Mouse (Mus musculus): Measurements from ENCODE around the gene Sfi1. TPM values are rescaled to one million over a fixed set of nuclear protein-coding genes. Genes with fewer than 3 reads are reported as not detected.

Sfi1 gene
- total and polyA plus RNA-seq, 3 experiments: 49.8 to 180 (median 83.6) TPM

- Histone ChIP-seq H3K9me3 (replicated peaks; ENCODE audit: insufficient read depth, low read length) (no peaks in the 10 kb centered on the region), H3K27me3 (ENCODE audit: control insufficient read depth in 1 of 2, insufficient read depth in 2 of 2, low read length in 2 of 2) (no peaks in the 10 kb centered on the region), H3K4me1 (ENCODE audit: control insufficient read depth in 1 of 2, insufficient read depth in 2 of 2, low read length in 2 of 2) (no peaks in the 10 kb centered on the region), H3K27ac (ENCODE audit: control insufficient read depth, low read depth, low read length) (no peak overlapping the region), H3K36me3 (ENCODE audit: control insufficient read depth in 1 of 2, insufficient read depth in 2 of 2, low read length in 2 of 2) (no peaks in the 10 kb centered on the region), H3K79me2 (ENCODE audit: control insufficient read depth, insufficient read depth, low read length, poor library complexity) (no peaks in the 10 kb centered on the region), H3K4me3 (ENCODE audit: control insufficient read depth in 1 of 2, insufficient read depth in 1 of 2, low read depth in 2 of 2, low read length in 2 of 2) (no peak overlapping the region), H3K9ac (ENCODE audit: control insufficient read depth, low read depth, low read length, poor library complexity, severe bottlenecking) (no peak overlapping the region)
- DNase-seq (ENCODE audit: low read depth, low spot score): peak; percentile 28
- TF ChIP-seq TAL1 (IDR thresholded peaks at IDR 0.05; ENCODE audit: low read length): no peak
- no peak for TF ChIP-seq NELFE (IDR thresholded peaks at IDR 0.05; ENCODE audit: low read depth, low read length)
- TF ChIP-seq POLR2A (IDR thresholded peaks at IDR 0.05; ENCODE audit: control insufficient read depth in 1 of 2, insufficient read depth in 1 of 2, low read depth in 1 of 2, low read length in 2 of 2, poor library complexity in 1 of 2): no peak
- TF ChIP-seq CHD2 (IDR thresholded peaks at IDR 0.05; ENCODE audit: low read length): no peak
- no peak for TF ChIP-seq USF2 (IDR thresholded peaks at IDR 0.05; ENCODE audit: borderline replicate concordance in 1 of 2, insufficient read depth in 1 of 2, low read depth in 1 of 2, low read length in 2 of 2)
- TF ChIP-seq USF1 (IDR thresholded peaks at IDR 0.05; ENCODE audit: low read depth, low read length): no peak
- TF ChIP-seq UBTF (IDR thresholded peaks at IDR 0.05; ENCODE audit: borderline replicate concordance, insufficient read depth, low read depth, low read length): no peak
- TF ChIP-seq ETS1 (IDR thresholded peaks at IDR 0.05; ENCODE audit: low read depth, low read length): no peak
- no peak for TF ChIP-seq EP300 (IDR thresholded peaks at IDR 0.05; ENCODE audit: low read depth in 1 of 2, low read length in 2 of 2)
- TF ChIP-seq MYB (IDR thresholded peaks at IDR 0.05; ENCODE audit: low read depth, low read length): no peak
- TF ChIP-seq RCOR1 (IDR thresholded peaks at IDR 0.05; ENCODE audit: low read depth, low read length): no peak
- no peak for TF ChIP-seq POLR2AphosphoS2 (IDR thresholded peaks at IDR 0.05; ENCODE audit: low read length)
- TF ChIP-seq ZC3H11A (IDR thresholded peaks at IDR 0.05; ENCODE audit: low read depth, low read length): no peak
- no peak for TF ChIP-seq ZKSCAN1 (IDR thresholded peaks at IDR 0.05; ENCODE audit: low read depth, low read length)
- no peak for TF ChIP-seq ZNF384 (IDR thresholded peaks at IDR 0.05; ENCODE audit: low read depth, low read length)
- TF ChIP-seq SIN3A (IDR thresholded peaks at IDR 0.05; ENCODE audit: low read length): no peak
Observed at GRCm38 (mm10) chr11:3114403-3114802, 78.9 kb downstream of the Sfi1 start.

DNA sequence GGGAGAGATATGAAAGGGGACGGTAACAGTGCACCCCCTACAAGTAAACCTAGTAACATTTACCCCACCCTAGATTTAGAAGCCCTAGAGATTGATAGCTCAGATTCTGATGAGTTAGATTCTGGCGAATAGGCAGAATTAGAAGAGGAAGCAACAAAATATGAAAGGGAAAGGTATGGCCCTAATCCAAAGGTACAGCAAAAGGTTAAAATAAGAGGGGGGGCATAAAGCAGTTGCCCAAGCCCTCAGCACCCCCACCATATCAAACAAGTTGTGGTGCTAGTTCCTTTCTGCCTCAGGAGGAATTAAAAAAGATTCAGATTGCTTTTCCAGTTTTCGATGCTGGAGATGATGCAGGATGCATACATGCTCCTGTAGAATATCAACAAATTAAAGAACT, 87.1 kb downstream of the Sfi1 start:
- Histone ChIP-seq H3K79me2 (ENCODE audit: control insufficient read depth, insufficient read depth, low read length, poor library complexity) (no peaks in the 10 kb centered on the region; the same call in 1 of the 2 replicates), H3K9me3 (replicated peaks; ENCODE audit: insufficient read depth, low read length) (peaks cover 5% of the 10 kb centered on the region; the same call in 1 of the 2 replicates), H3K27ac (ENCODE audit: control insufficient read depth, low read depth, low read length) (peak overlapping the region; percentile 98), H3K4me1 (ENCODE audit: control insufficient read depth in 1 of 2, insufficient read depth in 2 of 2, low read length in 2 of 2) (peaks cover 0 to 5% of the 10 kb centered on the region in 2 experiments; a peak in 2 of 4 replicates), H3K36me3 (ENCODE audit: control insufficient read depth in 1 of 2, insufficient read depth in 2 of 2, low read length in 2 of 2) (peaks cover 0 to 8% of the 10 kb centered on the region in 2 experiments; a peak in 2 of 4 replicates), H3K27me3 (ENCODE audit: control insufficient read depth in 1 of 2, insufficient read depth in 2 of 2, low read length in 2 of 2) (no peaks in the 10 kb centered on the region), H3K9ac (ENCODE audit: control insufficient read depth, low read depth, low read length, poor library complexity, severe bottlenecking) (peak overlapping the region; percentile 61; the same call in 1 of the 2 replicates), H3K4me3 (ENCODE audit: control insufficient read depth in 1 of 2, insufficient read depth in 1 of 2, low read depth in 2 of 2, low read length in 2 of 2) (peak overlapping the region; percentile 47 to 71)
- peak; percentile 47 for DNase-seq (ENCODE audit: low read depth, low spot score)
- TF ChIP-seq POLR2AphosphoS2 (IDR thresholded peaks at IDR 0.05; ENCODE audit: low read length) (no peak), KAT2A (conservative IDR thresholded peaks at IDR 0.05; ENCODE audit: low read depth, low read length) (no peak), TCF12 (IDR thresholded peaks at IDR 0.05; ENCODE audit: low read depth, low read length) (no peak), ETS1 (IDR thresholded peaks at IDR 0.05; ENCODE audit: low read depth, low read length) (0 out of 2 replicates have a peak, but pooled peaks have one; percentile 10), MYC (IDR thresholded peaks at IDR 0.05; ENCODE audit: low read depth, low read length) (no peak), POLR2A (IDR thresholded peaks at IDR 0.05; ENCODE audit: control insufficient read depth in 1 of 2, insufficient read depth in 1 of 2, low read depth in 1 of 2, low read length in 2 of 2, poor library complexity in 1 of 2) (no peak), USF2 (IDR thresholded peaks at IDR 0.05; ENCODE audit: borderline replicate concordance in 1 of 2, insufficient read depth in 1 of 2, low read depth in 1 of 2, low read length in 2 of 2) (no peak)
